Mouse (Mus musculus): ENCODE measurements at regions not wholly inside any gene's neighbourhood (a gene's known extent, or its start where the extent isn't known, plus 50 kb on each side); places are given as distances from the start of the nearest gene placed in this dataset.

GRCm38 (mm10) chr6:121524613-121524970, 51.1 kb upstream of the Iqsec3 start:
- TF ChIP-seq CTCF (IDR thresholded peaks at IDR 0.05; ENCODE audit: low read depth, low read length) (no peak), POLR2A (IDR thresholded peaks at IDR 0.05; ENCODE audit: extremely low read depth, insufficient read depth, low read length) (no peak)
